Mouse (Mus musculus) monocyte, adult 5-6 weeks (primary cell): ENCODE data around the gene Ear2. TPM values are rescaled to one million over a fixed set of nuclear protein-coding genes. Genes with fewer than 3 reads are reported as not detected.
"Not testable (repeated sequence)": the region's sequence is repeated elsewhere in the genome, so short reads cannot be mapped to it uniquely, and the experiment has no call there.

Experiments used
- ATAC-seq: fragments of 153-309, 156-312 bp; replicated peaks from 2 replicates; pipeline ENCODE4 v1.8.0; 2017; ENCODE audit warnings: mild to moderate bottlenecking; ENCODE audit not compliant: low TSS enrichment, insufficient number of reproducible peaks, severe bottlenecking, poor library complexity, low FRiP score
- total RNA-seq: library from RNA; stranded (forward); fragments of 200-1000, 200-491, 200-594 nt; gene quantifications from 3 replicates; pipeline ENCODE4 v1.2.3, GENCODE M21; 2017

Ear2 gene
- 1,412 to 3,555 TPM (median 3,137 TPM) in 3 replicates for total RNA-seq

DNA sequence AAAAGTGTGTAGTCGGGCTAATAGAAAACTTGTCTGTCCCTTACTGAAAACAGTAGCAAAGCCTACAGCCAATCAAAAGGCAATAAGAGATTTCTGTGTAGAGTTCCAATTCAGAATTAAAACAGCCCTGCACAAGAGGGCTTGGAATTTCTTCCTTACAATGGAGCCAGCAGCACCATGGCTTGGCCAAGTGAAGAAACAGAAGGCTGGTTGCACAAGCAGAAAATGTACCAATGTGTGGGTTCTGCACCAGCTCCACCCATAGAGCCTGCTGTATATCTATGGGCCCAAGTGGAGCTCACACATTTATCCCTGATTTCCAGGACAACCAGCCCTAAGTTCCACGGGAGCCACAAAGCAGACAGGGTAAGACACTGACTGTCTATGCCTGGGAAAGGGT lies at the start of gene Ear2:
TSS of gene Ear2 (plus strand) at position 301 of the 400 bp plus-strand sequence.
- ATAC-seq: not testable (repeated sequence)

DNA sequence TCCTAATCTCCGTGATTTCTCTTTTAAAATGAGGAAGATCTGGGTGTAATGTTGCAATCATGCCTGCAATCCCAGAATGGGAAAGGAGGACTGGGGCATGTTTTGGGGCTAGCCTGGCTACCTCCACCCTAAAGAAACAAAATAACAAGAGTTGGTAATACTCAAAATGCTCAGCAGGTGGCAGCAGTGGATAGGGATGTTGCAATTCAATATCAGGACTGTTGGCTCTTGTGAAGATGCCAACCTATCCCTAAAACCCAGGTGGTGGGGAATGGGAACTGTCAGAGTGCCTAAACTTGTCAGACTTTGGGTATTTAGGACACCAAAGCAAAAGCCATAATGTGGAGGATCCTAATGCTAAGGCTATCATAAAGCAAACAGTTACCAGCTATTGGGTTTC lies 34.6 kb upstream of the Ear2 start:
- ATAC-seq: peak; percentile 76; the same call in 1 of the 2 replicates

- not testable (repeated sequence) for ATAC-seq
Observed at GRCm38 (mm10) chr14:44070595-44070994, 31.9 kb upstream of the Ear2 start.

- ATAC-seq: peak; percentile 84
Observed at GRCm38 (mm10) chr14:44077785-44078341, 24.6 kb upstream of the Ear2 start.

- ATAC-seq: peak; percentile 83
Observed at GRCm38 (mm10) chr14:44086588-44086987, 15.9 kb upstream of the Ear2 start.

DNA sequence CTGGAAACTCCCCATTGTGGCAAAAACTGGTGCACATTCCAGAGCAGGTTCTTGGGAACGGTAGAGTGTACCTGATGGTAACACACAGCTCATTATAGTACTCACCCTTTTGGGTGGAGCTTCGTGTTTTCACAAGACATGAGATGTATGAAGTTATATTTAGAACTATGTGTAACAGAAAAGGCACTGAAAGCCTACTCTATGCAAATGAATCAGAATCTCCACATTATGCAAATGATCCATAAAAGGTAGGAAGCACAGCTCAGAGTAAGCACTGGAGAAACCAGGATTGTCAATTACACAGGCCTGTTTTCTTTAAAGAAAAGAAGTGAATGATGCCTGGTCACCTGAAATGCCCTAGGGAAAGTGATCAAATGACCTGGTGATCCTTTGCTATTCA lies 14.9 kb upstream of the Ear2 start:
- ATAC-seq: not testable (repeated sequence)

DNA sequence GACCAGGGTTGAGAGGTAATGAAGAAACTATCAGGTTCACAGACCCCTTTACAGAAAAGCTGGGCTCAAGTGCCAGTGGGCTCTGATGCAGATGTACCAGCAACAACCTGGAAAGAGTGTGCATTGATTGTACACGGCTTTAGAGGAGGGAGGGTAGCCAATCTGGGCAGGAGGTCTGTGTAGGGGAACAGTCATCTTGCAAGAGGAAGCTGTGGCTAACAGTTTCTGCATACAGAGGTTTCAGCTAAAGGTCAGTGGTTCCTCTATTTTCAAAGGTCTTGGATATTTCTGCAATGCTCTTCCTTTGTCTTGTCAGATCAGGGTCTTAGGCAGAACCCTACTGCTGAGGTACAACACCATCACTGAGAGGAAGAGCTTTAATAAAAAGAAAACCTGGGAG lies 10.9 kb upstream of the Ear2 start:
- ATAC-seq: peak; percentile 86

- ATAC-seq: not testable (repeated sequence)
Observed at GRCm38 (mm10) chr14:44094445-44094844, 8.0 kb upstream of the Ear2 start.

GRCm38 (mm10) chr14:44100030-44100429 lies 2.4 kb upstream of the Ear2 start:
- peak; percentile 75; the same call in 1 of the 2 replicates for ATAC-seq

- ATAC-seq: no peak
Observed at GRCm38 (mm10) chr14:44110981-44111380, 8.5 kb downstream of the Ear2 start.

GRCm38 (mm10) chr14:44123551-44123950 lies 21.1 kb downstream of the Ear2 start, which contains the start of gene Gm3327:
Gene Gm3327, plus strand, starts transcription at chr14:44123851.
- not testable (repeated sequence) for ATAC-seq

Other genes starting within 250 kb of the Ear2 start
- 4.8 to 10.8 TPM in 2 of 3 replicates, not detected in the other for gene Ear1, start 227.1 kb upstream of the Ear2 start, total RNA-seq
- not detected in 3 replicates for gene Ear10, start 179.1 kb upstream of the Ear2 start, total RNA-seq
- 0.48 to 0.75 TPM in 2 of 3 replicates, not detected in the other for gene Gm8113, start 177.3 kb upstream of the Ear2 start, total RNA-seq
- not detected in 3 replicates for gene Ang5, start 145.6 kb upstream of the Ear2 start, total RNA-seq
- gene Ang6, start 100.4 kb upstream of the Ear2 start, total RNA-seq: not detected in 3 replicates
- not detected in 3 replicates for gene Gm3327, start 21.2 kb downstream of the Ear2 start, total RNA-seq
- not detected in 3 replicates for gene Gm8212, start 95.0 kb downstream of the Ear2 start, total RNA-seq
- gene 4930503E14Rik, start 110.6 kb downstream of the Ear2 start, total RNA-seq: not detected in 3 replicates
- not detected in 3 replicates for gene Gm8220, start 182.9 kb downstream of the Ear2 start, total RNA-seq
- gene Gm5930, start 235.9 kb downstream of the Ear2 start, total RNA-seq: not detected in 3 replicates